Mouse (Mus musculus) heart, adult 2 months (tissue): ENCODE results near the gene Myd88. TPM values are rescaled to one million over a fixed set of nuclear protein-coding genes. Genes with fewer than 3 reads are reported as not detected.
A peak's percentile ranks its signal among the peaks of the same experiment; 100 is the strongest.

Experiments
- DNase-seq, 2 experiments: peaks; one replicate each; pipeline ENCODE4 v3.0.0; 2021
- H3K27ac ChIP-seq: fragments of 200-600 bp; 2 replicates; pipeline ENCODE4 v1.8.1; 2022
- H3K27me3 ChIP-seq: fragments of 200-500 bp; 2 replicates; pipeline ENCODE4 v1.6.1; 2012; ENCODE audit warnings: mild to moderate bottlenecking, low read length, inconsistent platforms, mixed read lengths; ENCODE audit not compliant: control insufficient read depth, insufficient read depth
- H3K36me3 ChIP-seq: fragments of 200-500 bp; 2 replicates; pipeline ENCODE4 v1.6.1; 2012; ENCODE audit warnings: low read length, inconsistent platforms; ENCODE audit not compliant: control insufficient read depth, insufficient read depth
- H3K4me1 ChIP-seq: fragments of 200-500 bp; 2 replicates; pipeline ENCODE4 v1.6.1; 2011; ENCODE audit warnings: low read length; ENCODE audit not compliant: control insufficient read depth, insufficient read depth
- H3K4me3 ChIP-seq: fragments of 200-600 bp; 2 replicates; pipeline ENCODE4 v1.8.1; 2022
- H3K79me2 ChIP-seq: fragments of 200-500 bp; replicated peaks from 2 replicates; pipeline ENCODE4 v1.6.1; 2012; ENCODE audit warnings: mild to moderate bottlenecking, inconsistent platforms, low read length, moderate library complexity, mixed read lengths; ENCODE audit not compliant: control insufficient read depth, insufficient read depth
- H3K9ac ChIP-seq: fragments of 200-500 bp; 2 replicates; pipeline ENCODE4 v1.6.1; 2012; ENCODE audit warnings: low read depth, mild to moderate bottlenecking, control low read depth, inconsistent platforms, low read length, mixed read lengths
- CTCF ChIP-seq: fragments of 200-600 bp; IDR thresholded peaks from 2 replicates; pipeline ENCODE4 v1.8.1; 2022; ENCODE audit warnings: antibody characterized with exemption, mild to moderate bottlenecking, moderate library complexity
- EP300 ChIP-seq: fragments of 200-500 bp; IDR thresholded peaks from 2 replicates; pipeline ENCODE4 v1.6.1; 2011; ENCODE audit warnings: low read depth, low read length, control low read depth; ENCODE audit not compliant: insufficient read depth
- POLR2A ChIP-seq: fragments of 200-500 bp; IDR thresholded peaks from 2 replicates; pipeline ENCODE4 v1.6.1; 2011; ENCODE audit warnings: mild to moderate bottlenecking, low read depth, low read length, control low read depth; ENCODE audit not compliant: insufficient read depth
- WGBS: fragments of 180-500 bp; shearing (Covaris S2); methylation state at CpG from one replicate; pipeline ENCODE4 v1.1.7; 2018; 5-methylcytosine and 5-hydroxymethylcytosine counted together
- intact Hi-C: fragments of 180-260 bp; cut with DNase I; formaldehyde crosslinking; loops from one replicate; pipeline ENCODE4 v1.15.1; 2025
- polyA plus RNA-seq: library from polyadenylated mRNA; depleted of rRNA; stranded (reverse); fragments of >200 nt; gene quantifications from 2 replicates; pipeline ENCODE4 v1.2.3, GENCODE M21; 2012
- total RNA-seq, 2 experiments: library from RNA; stranded (reverse); gene quantifications; 2 replicates each; pipeline ENCODE4 v1.2.3; 2021

Myd88 gene
- total and polyA plus RNA-seq, 3 experiments: 12.1 to 14.8 (median 12.2) TPM

DNA sequence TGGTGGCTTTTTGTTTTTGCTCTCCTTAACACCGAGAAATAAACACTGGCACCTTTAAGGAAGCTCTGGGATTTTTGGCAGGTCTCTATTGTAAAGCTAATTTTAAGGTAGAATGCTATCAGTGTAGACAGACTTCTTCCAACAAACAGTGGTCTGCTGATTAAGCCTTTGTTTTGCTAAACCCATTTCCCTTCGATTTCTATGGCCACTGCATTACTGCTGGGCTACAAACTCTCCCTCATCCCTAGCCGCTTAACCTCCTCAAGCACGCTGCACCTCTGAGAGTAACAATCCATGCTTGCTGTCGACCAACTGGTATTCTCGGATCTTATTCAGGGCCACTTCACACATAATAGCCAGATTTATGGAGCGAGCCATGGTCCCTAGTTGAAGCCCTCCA is 20.3 kb downstream of the Myd88 start:
- Histone ChIP-seq H3K4me1 (peaks cover 6% of the 10 kb centered on the region), H3K27me3 (no peaks in the 10 kb centered on the region), H3K9ac (peak overlapping the region; percentile 10; the same call in 1 of the 2 replicates), H3K4me3 (peak overlapping the region; percentile 89), H3K27ac (no peak overlapping the region; the same call in 1 of the 2 replicates), H3K36me3 (peaks cover 3% of the 10 kb centered on the region; the same call in 1 of the 2 replicates), H3K79me2 (peaks cover 6% of the 10 kb centered on the region)
- no peak for DNase-seq
- TF ChIP-seq CTCF (no peak), EP300 (no peak), POLR2A (no peak)
- WGBS: 14% methylated on average over 7 of the region's 7 CpGs
- intact Hi-C loops: loop anchor here (5.0 kb wide), 1 partner anchor 36 kb away; the partner anchor contains the start of gene Xylb

DNA sequence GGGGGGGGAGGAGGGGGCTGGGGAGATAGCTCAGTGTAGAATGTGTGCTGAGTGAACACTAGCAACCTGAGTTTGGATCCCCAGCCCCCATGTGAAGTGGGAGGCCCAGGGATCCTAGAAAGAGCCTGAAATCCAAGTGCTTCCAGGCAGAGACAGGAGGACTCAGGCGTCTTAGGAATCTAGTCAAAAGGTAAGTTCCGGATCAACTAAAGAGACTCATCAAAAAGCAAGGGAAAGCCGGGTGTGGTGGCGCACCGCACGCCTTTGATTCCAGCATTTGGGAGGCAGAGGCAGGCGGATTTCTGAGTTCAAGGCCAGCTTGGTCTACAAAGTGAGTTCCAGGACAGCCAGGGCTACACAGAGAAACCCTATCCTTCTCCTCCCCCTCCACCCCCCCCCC is 20.8 kb downstream of the Myd88 start:
- H3K79me2 ChIP-seq: peaks cover 6% of the 10 kb centered on the region
- H3K27ac ChIP-seq: no peak overlapping the region
- H3K9ac ChIP-seq: no peak overlapping the region
- no peaks in the 10 kb centered on the region for H3K27me3 ChIP-seq
- no peak overlapping the region for H3K4me3 ChIP-seq
- peaks cover 3% of the 10 kb centered on the region; the same call in 1 of the 2 replicates for H3K36me3 ChIP-seq
- DNase-seq: no peak
- H3K4me1 ChIP-seq: peaks cover 6% of the 10 kb centered on the region
- 89% methylated on average over 7 of the region's 7 CpGs for WGBS
- intact Hi-C loops: loop anchor here (5.0 kb wide), 1 partner anchor 37 kb away; the partner anchor contains the start of gene Xylb
- TF ChIP-seq CTCF (no peak), POLR2A (no peak)

DNA sequence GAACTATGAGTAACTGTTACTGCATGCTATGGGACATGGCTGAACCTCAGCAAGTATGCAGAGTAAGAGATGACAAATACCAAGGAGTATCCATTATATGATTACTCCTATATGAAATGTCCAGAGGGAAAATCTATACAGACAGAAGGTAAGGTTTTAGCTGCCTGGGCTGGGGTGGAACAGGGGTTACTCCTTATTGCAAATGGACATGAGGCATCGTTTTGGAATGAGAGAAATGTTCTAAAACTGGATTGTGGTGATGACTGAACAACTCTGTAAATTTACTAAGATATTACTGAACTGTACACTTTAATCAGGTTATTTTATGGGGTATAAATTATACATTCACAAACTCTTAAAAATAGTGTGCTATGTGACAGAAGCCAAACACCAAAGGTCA is 22.3 kb downstream of the Myd88 start:
- no peak for DNase-seq
- Histone ChIP-seq H3K27me3 (no peaks in the 10 kb centered on the region), H3K27ac (no peak overlapping the region), H3K79me2 (peaks cover 8% of the 10 kb centered on the region), H3K4me1 (peaks cover 6% of the 10 kb centered on the region), H3K4me3 (no peak overlapping the region), H3K36me3 (peaks cover 3% of the 10 kb centered on the region; the same call in 1 of the 2 replicates), H3K9ac (no peak overlapping the region)
- intact Hi-C loops: no loop called here
- WGBS: 78% methylated on average over 1 of the region's 1 CpGs
- no peak for TF ChIP-seq EP300
- TF ChIP-seq CTCF: no peak
- TF ChIP-seq POLR2A: no peak

DNA sequence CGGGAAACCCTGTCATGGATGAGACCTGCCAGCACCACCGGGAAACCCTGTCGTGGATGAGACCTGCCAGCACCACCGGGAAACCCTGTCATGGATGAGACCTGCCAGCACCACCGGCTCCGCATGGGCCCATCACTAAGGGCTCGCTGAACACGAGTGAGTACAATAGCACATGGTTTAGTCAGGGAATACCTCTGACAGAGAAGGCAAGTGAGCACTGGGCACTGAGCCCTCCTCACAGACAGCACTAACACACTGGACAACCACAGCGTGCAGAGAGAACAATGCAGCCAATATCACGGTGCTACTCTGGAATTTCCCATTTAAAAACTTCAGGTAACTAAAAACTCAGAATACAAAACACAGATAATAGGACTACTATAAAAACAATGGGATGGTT is 28.1 kb downstream of the Myd88 start:
- no peak for DNase-seq
- 54% methylated on average over 10 of the region's 10 CpGs for WGBS
- TF ChIP-seq EP300: no peak
- no peak for TF ChIP-seq CTCF
- TF ChIP-seq POLR2A: no peak
- no peak overlapping the region for H3K4me3 ChIP-seq
- no peak overlapping the region for H3K27ac ChIP-seq
- H3K36me3 ChIP-seq: peaks cover 4% of the 10 kb centered on the region
- peaks cover 6% of the 10 kb centered on the region for H3K79me2 ChIP-seq
- intact Hi-C loops: no loop called here
- H3K9ac ChIP-seq: no peak overlapping the region
- no peaks in the 10 kb centered on the region for H3K27me3 ChIP-seq
- 0 out of 2 replicates have a peak, but pooled peaks cover 1% of the 10 kb centered on the region for H3K4me1 ChIP-seq

DNA sequence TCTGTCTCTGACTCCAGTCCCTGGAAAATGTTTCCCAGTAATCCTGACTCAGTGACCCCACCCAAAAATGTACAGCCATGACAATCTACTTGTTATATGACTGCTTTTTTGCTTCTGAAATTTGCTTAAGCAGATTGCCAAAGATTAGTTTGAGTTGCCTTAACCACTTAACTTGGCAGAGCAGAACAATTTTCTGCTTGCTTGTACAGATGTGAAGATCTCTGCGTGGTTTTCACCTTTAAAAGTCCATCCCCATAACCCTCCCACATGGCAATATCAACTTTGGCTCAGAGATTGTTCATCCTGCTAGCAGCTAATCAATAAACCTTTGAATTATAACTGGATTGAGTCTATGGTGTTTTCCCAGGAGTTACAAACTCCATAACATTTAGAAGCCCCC is 32.1 kb downstream of the Myd88 start:
- Histone ChIP-seq H3K4me3 (no peak overlapping the region), H3K27ac (no peak overlapping the region), H3K36me3 (peaks cover 4% of the 10 kb centered on the region), H3K4me1 (peaks cover 3% of the 10 kb centered on the region; the same call in 1 of the 2 replicates), H3K27me3 (no peaks in the 10 kb centered on the region), H3K9ac (no peak overlapping the region), H3K79me2 (peaks cover 3% of the 10 kb centered on the region)
- TF ChIP-seq EP300 (no peak), POLR2A (no peak), CTCF (no peak)
- DNase-seq: no peak
- 98% methylated on average over 1 of the region's 1 CpGs for WGBS
- intact Hi-C loops: no loop called here

DNA sequence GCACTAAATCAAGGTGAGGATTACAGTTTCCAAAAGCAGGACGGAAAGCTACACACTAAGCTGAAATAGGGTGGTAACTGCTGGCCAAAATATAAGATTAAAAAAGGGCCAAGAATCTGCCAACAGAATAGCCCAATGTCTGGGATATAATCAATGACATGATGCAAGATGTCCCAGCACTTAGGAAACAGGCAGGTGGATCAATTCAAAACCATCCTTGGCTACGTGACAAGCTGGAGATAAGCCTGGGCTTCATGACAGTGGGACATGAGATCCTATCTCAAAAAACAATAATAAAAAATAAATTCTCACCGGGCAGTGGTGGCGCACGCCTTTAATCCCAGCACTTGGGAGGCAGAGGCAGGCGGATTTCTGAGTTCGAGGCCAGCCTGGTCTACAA is 35.3 kb downstream of the Myd88 start:
- DNase-seq: no peak
- no peak overlapping the region for H3K4me3 ChIP-seq
- WGBS: 90% methylated on average over 7 of the region's 7 CpGs
- peaks cover 4% of the 10 kb centered on the region for H3K36me3 ChIP-seq
- no peak overlapping the region for H3K27ac ChIP-seq
- no peak overlapping the region for H3K9ac ChIP-seq
- H3K27me3 ChIP-seq: no peaks in the 10 kb centered on the region
- H3K4me1 ChIP-seq: peaks cover 1% of the 10 kb centered on the region; the same call in 1 of the 2 replicates
- H3K79me2 ChIP-seq: no peaks in the 10 kb centered on the region; the same call in 1 of the 2 replicates
- intact Hi-C loops: no loop called here
- TF ChIP-seq EP300: no peak
- TF ChIP-seq CTCF: no peak
- TF ChIP-seq POLR2A: no peak
